Mouse (Mus musculus): ENCODE measurements around the gene Pdlim5.

DNA sequence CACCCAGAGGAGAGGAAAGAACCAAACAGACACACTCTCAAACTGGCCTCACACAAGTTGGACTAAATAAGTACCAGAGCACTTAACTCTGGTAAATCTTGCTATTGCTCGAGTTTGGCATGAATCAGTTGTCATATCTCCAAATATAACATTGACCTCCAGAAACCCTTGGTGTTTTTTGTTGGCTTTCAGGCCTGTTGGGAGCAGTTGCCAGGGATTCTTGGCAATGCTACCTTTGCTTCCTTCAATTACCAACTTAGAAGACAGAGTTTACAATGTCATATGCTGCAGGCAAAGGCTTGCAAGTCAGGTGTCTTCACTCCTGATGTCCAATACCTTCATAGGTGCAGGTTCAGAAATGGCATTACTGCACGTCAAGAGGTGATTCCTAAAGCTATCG, 26.0 kb upstream of the Pdlim5 start:
- TF ChIP-seq ZNF384 (IDR thresholded peaks at IDR 0.05; ENCODE audit: low read depth, low read length) = no peak
- no peak for TF ChIP-seq HCFC1 (IDR thresholded peaks at IDR 0.05; ENCODE audit: borderline replicate concordance, insufficient read depth, low read length)
- TF ChIP-seq MAFK (IDR thresholded peaks at IDR 0.05; ENCODE audit: insufficient read depth, low read depth, low read length) = no peak
- TF ChIP-seq ZC3H11A (IDR thresholded peaks at IDR 0.05; ENCODE audit: borderline replicate concordance, low read depth, low read length) = no peak
